Mouse (Mus musculus) liver, postnatal 0 days (tissue): Measurements from ENCODE around the gene Flt3.

Source experiments
- CTCF ChIP-seq: sonication (generic); IDR thresholded peaks from 2 replicates; pipeline ENCODE4 v1.5.1; 2016; ENCODE audit warnings: antibody characterized with exemption, low read depth
- EP300 ChIP-seq: IDR thresholded peaks from 2 replicates; pipeline ENCODE4 v1.6.1; 2016; ENCODE audit warnings: antibody characterized with exemption, low read depth, mild to moderate bottlenecking

- TF ChIP-seq CTCF, result no peak
- TF ChIP-seq EP300, result no peak
Observed at GRCm38 (mm10) chr5:147339560-147339959, 60.7 kb downstream of the Flt3 start.
